Mouse (Mus musculus): ENCODE measurements around the gene Nol12. TPM values are rescaled to one million over a fixed set of nuclear protein-coding genes. Genes with fewer than 3 reads are reported as not detected.

Gene Nol12
- polyA plus RNA-seq, 1 experiment from 2014 or later, result 58.4 TPM

DNA sequence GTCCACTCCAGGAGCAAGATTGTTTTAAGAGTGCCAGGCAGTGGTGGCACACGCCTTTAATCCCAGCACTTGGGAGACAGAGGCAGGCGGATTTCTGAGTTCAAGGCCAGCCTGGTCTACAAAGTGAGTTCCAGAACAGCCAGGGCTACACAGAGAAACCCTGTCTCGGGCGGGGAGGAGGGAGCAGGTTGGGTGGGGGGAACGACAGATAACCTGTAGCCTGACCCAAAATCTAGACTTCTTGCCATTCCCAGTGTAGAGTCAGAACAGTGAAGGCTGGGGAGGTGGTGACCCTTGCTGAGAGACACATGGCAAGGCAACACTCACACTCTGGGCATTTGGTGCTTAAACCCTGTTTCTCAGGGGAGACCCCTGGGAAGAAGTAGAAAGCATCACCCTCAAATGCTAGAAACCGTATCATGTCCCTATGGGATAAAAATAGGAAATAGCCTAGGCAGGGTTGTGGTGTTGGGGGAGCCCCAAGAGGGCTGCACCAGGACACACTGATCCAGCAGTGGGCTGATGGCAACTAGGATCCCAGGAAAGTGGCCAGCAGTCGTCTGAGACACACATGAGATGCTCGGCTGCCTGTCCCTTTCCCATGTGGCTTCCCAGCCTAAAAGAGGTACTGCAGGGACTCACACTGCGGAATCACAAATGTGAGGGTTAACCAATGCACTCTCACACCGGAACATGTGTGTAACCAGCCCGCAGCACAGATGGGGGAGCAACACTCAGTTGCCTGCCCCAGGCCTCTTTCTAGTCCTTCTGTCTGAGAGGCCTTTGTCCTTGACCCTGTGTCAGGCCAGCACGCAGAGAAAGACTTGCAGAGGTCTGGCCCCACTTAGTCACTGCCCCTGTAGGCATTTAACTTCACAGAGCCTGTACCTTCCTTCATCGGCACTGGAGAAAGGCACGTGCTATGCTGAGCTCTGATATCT lies 54.7 kb downstream of the Nol12 start:
- Histone ChIP-seq H3K9me3 (no peaks in the 10 kb centered on the region), H3K4me2 (replicated peaks) (no peak overlapping the region), H3K36me3 (peaks cover 61% of the 10 kb centered on the region), H3K27me3 (replicated peaks) (no peaks in the 10 kb centered on the region), H3K4me1 (peaks cover 13% of the 10 kb centered on the region), H3K27ac (no peak overlapping the region), H3K4me3 (no peak overlapping the region), H3K9ac (no peak overlapping the region)
- 89% methylated on average over 14 of the region's 14 CpGs for WGBS
- no peak for ATAC-seq (ENCODE audit: low FRiP score, low read depth)

DNA sequence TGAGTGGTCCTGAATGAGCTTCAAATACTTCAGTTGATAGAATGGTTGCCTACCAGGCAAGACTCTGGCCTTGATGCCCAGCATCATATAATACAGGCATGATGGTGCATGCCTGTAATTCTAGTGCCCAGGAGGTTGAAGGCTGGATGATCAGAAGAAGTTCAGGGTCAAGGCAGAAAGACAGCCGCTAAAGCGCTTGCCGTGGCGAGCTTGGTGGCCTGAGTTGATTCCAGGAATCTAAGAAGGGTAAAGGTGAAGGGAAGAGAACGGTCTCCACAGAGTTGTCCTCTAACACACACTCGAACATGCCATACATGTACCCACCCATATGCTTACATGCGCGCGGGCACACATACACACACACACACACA lies 55.3 kb downstream of the Nol12 start:
- no peak for ATAC-seq (ENCODE audit: low FRiP score, low read depth)
- 96% methylated on average over 9 of the region's 9 CpGs for WGBS
- H3K4me2 ChIP-seq (replicated peaks), result no peak overlapping the region
- H3K4me1 ChIP-seq, result peaks cover 12% of the 10 kb centered on the region
- H3K4me3 ChIP-seq, result no peak overlapping the region
- no peak overlapping the region for H3K27ac ChIP-seq
- H3K9me3 ChIP-seq, result no peaks in the 10 kb centered on the region
- peaks cover 66% of the 10 kb centered on the region for H3K36me3 ChIP-seq
- H3K27me3 ChIP-seq (replicated peaks), result no peaks in the 10 kb centered on the region
- no peak overlapping the region for H3K9ac ChIP-seq

DNA sequence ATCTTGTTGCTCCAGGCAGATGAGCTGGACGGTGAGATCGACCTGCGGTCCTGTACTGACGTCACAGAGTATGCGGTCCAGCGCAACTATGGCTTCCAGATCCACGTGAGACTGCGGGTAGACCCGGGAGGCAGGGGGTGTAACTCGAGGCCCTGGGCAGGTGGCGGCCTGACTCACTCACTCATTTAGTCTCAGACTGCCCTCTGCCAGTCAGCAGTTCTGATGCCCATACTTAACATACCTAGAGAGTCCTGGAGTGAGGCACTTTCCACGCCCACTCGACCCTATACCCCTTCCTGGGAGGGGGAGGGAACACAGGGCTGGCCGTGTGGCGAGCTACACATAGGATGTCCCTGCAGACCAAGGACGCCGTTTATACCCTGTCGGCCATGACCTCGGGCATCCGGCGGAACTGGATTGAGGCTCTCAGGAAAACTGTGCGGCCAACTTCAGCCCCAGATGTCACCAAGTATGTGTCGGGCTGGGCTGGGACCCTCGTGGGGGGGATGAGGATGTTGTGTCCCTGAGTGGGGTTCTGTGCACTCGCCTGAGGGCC lies 56.3 kb downstream of the Nol12 start:
- peaks cover 76% of the 10 kb centered on the region for H3K36me3 ChIP-seq
- no peak for ATAC-seq (ENCODE audit: low FRiP score, low read depth)
- WGBS, result 96% methylated on average over 25 of the region's 25 CpGs
- no peaks in the 10 kb centered on the region for H3K27me3 ChIP-seq (replicated peaks)
- H3K9ac ChIP-seq, result no peak overlapping the region
- H3K4me2 ChIP-seq (replicated peaks), result no peak overlapping the region
- H3K4me3 ChIP-seq, result no peak overlapping the region
- H3K27ac ChIP-seq, result no peak overlapping the region
- peaks cover 12% of the 10 kb centered on the region for H3K4me1 ChIP-seq
- no peaks in the 10 kb centered on the region for H3K9me3 ChIP-seq

DNA sequence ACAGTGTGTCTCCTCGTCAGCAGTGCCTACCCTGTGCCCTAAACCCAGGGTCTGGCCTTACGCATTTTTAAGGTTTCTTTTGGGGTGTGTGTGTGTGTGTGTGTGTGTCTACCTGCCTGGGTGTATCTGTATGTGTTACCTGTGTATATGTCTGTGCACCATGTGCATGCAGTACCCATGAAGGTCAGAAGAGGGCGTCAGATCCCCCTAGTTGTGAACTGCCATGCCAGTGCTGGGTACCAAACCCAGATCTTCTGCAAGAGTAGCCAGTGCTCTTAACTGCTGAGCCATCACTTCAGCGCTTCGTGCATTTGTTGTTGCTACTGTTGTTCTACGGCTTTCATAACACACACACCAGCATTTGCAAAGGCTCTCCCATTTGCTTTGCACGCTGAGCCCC lies 57.5 kb downstream of the Nol12 start:
- Histone ChIP-seq H3K27ac (no peak overlapping the region), H3K4me2 (replicated peaks) (no peak overlapping the region), H3K4me1 (peaks cover 12% of the 10 kb centered on the region), H3K4me3 (no peak overlapping the region), H3K27me3 (replicated peaks) (no peaks in the 10 kb centered on the region), H3K9ac (no peak overlapping the region), H3K9me3 (no peaks in the 10 kb centered on the region), H3K36me3 (peaks cover 83% of the 10 kb centered on the region)
- ATAC-seq (ENCODE audit: low FRiP score, low read depth), result no peak
- 91% methylated on average over 7 of the region's 7 CpGs for WGBS

DNA sequence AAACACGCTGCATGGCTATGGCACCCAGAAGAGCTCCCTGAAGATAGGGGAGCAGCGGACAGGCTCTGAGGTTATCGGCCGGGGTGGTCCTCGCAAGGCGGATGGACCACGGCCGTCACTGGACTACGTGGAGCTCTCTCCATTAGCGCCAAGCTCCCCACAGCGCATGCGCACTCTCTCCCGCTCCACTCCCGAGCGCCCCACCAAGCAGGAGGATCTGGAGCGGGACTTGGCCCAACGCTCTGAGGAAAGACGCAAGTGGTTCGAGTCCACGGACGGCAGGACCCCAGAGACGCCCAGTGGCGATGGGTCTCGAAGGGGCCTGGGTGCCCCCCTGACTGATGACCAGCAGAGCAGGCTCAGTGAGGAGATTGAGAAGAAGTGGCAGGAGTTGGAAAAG lies 58.2 kb downstream of the Nol12 start:
- Histone ChIP-seq H3K4me1 (peaks cover 9% of the 10 kb centered on the region), H3K9ac (no peak overlapping the region), H3K27me3 (replicated peaks) (no peaks in the 10 kb centered on the region), H3K27ac (no peak overlapping the region), H3K9me3 (no peaks in the 10 kb centered on the region), H3K4me2 (replicated peaks) (no peak overlapping the region), H3K4me3 (no peak overlapping the region), H3K36me3 (peaks cover 86% of the 10 kb centered on the region)
- 97% methylated on average over 24 of the region's 24 CpGs for WGBS
- no peak for ATAC-seq (ENCODE audit: low FRiP score, low read depth)

Small RNA genes within 50 kb of the gene (microRNA-seq; reads per million reads assigned to microRNA genes)
- gene Mir6955, result not detected

Other genes starting within 250 kb of the Nol12 start
- 1.9 and 2.0 TPM in 2 replicates for gene Elfn2, start 216.2 kb upstream of the Nol12 start, polyA plus RNA-seq (2016; fragmentation: Nextera tagmentation; extraction: Ambion mirVana)
- 65.3 and 72.9 TPM in 2 replicates for gene Mfng, start 161.5 kb upstream of the Nol12 start, polyA plus RNA-seq (2016; fragmentation: Nextera tagmentation; extraction: Ambion mirVana)
- 2.8 and 3.4 TPM in 2 replicates for gene Card10, start 131.9 kb upstream of the Nol12 start, polyA plus RNA-seq (2016; fragmentation: Nextera tagmentation; extraction: Ambion mirVana)
- gene Cdc42ep1, start 92.3 kb upstream of the Nol12 start, polyA plus RNA-seq (2016; fragmentation: Nextera tagmentation; extraction: Ambion mirVana), result 14.9 and 17.6 TPM in 2 replicates
- not detected in 2 replicates for gene Lgals2, start 79.4 kb upstream of the Nol12 start, polyA plus RNA-seq (2016; fragmentation: Nextera tagmentation; extraction: Ambion mirVana)
- 55.6 and 57.5 TPM in 2 replicates for gene Gga1, start 57.7 kb upstream of the Nol12 start, polyA plus RNA-seq (2016; fragmentation: Nextera tagmentation; extraction: Ambion mirVana)
- gene Gm49510, start 35.3 kb upstream of the Nol12 start, polyA plus RNA-seq (2016; fragmentation: Nextera tagmentation; extraction: Ambion mirVana), result 0.28 and 0.32 TPM in 2 replicates
- gene Sh3bp1, start 35.2 kb upstream of the Nol12 start, polyA plus RNA-seq (2016; fragmentation: Nextera tagmentation; extraction: Ambion mirVana), result 9.6 and 10.0 TPM in 2 replicates
- 44.6 and 47.1 TPM in 2 replicates for gene Pdxp, start 21.0 kb upstream of the Nol12 start, polyA plus RNA-seq (2016; fragmentation: Nextera tagmentation; extraction: Ambion mirVana)
- gene Lgals1, start 8.2 kb upstream of the Nol12 start, polyA plus RNA-seq (2016; fragmentation: Nextera tagmentation; extraction: Ambion mirVana), result 327 and 328 TPM in 2 replicates
- 35.2 and 42.0 TPM in 2 replicates for gene Triobp, start 12.8 kb downstream of the Nol12 start, polyA plus RNA-seq (2016; fragmentation: Nextera tagmentation; extraction: Ambion mirVana)
- 487 and 528 TPM in 2 replicates for gene H1f0, start 93.5 kb downstream of the Nol12 start, polyA plus RNA-seq (2016; fragmentation: Nextera tagmentation; extraction: Ambion mirVana)
- gene Galr3, start 107.0 kb downstream of the Nol12 start, polyA plus RNA-seq (2016; fragmentation: Nextera tagmentation; extraction: Ambion mirVana), result not detected in 2 replicates
- gene Ankrd54, start 128.0 kb downstream of the Nol12 start, polyA plus RNA-seq (2016; fragmentation: Nextera tagmentation; extraction: Ambion mirVana), result 62.5 and 64.2 TPM in 2 replicates
- gene Eif3l, start 140.2 kb downstream of the Nol12 start, polyA plus RNA-seq (2016; fragmentation: Nextera tagmentation; extraction: Ambion mirVana), result 197 and 205 TPM in 2 replicates
- gene Micall1, start 174.0 kb downstream of the Nol12 start, polyA plus RNA-seq (2016; fragmentation: Nextera tagmentation; extraction: Ambion mirVana), result 12.0 and 12.5 TPM in 2 replicates
- 318 and 338 TPM in 2 replicates for gene Polr2f, start 206.1 kb downstream of the Nol12 start, polyA plus RNA-seq (2016; fragmentation: Nextera tagmentation; extraction: Ambion mirVana)
- 9.4 and 11.7 TPM in 2 replicates for gene 1700088E04Rik, start 206.3 kb downstream of the Nol12 start, polyA plus RNA-seq (2016; fragmentation: Nextera tagmentation; extraction: Ambion mirVana)
- gene Sox10, start 230.3 kb downstream of the Nol12 start, polyA plus RNA-seq (2016; fragmentation: Nextera tagmentation; extraction: Ambion mirVana), result 27.4 and 35.8 TPM in 2 replicates

All from neural tube, embryonic 12.5 days (tissue).